Mouse (Mus musculus) stomach, embryonic 16.5 days (tissue): Measurements from ENCODE around the gene Sertad2. TPM values are rescaled to one million over a fixed set of nuclear protein-coding genes. Genes with fewer than 3 reads are reported as not detected.

Experiments
- ATAC-seq: fragments of 200-750 bp; cut with Nextera tagmentation; 2 replicates; pipeline ENCODE4 v1.8.0; 2017; ENCODE audit warnings: moderate number of reproducible peaks, moderate TSS enrichment; ENCODE audit not compliant: insufficient read depth, low FRiP score
- H3K27ac ChIP-seq: fragments of 300-500 bp; sonication (generic); 2 replicates; pipeline ENCODE4 v1.5.1; 2014; ENCODE audit warnings: low read length
- H3K27me3 ChIP-seq: fragments of 300-500 bp; sonication (generic); 2 replicates; pipeline ENCODE4 v1.6.1; 2014; ENCODE audit warnings: low read length, control low read depth, mixed read lengths; ENCODE audit not compliant: control insufficient read depth, insufficient read depth
- H3K36me3 ChIP-seq: fragments of 300-500 bp; sonication (generic); 2 replicates; pipeline ENCODE4 v1.6.1; 2014; ENCODE audit warnings: low read length; ENCODE audit not compliant: control insufficient read depth, insufficient read depth
- H3K4me1 ChIP-seq: fragments of 300-500 bp; sonication (generic); 2 replicates; pipeline ENCODE4 v1.6.1; 2014; ENCODE audit warnings: low read length, control low read depth, mixed read lengths; ENCODE audit not compliant: control insufficient read depth, insufficient read depth
- H3K4me2 ChIP-seq: fragments of 300-500 bp; sonication (generic); 2 replicates; pipeline ENCODE4 v1.6.1; 2014; ENCODE audit warnings: low read depth, low read length, mixed read lengths
- H3K4me3 ChIP-seq: fragments of 300-500 bp; sonication (generic); replicated peaks from 2 replicates; pipeline ENCODE4 v1.5.1; 2014; ENCODE audit warnings: mild to moderate bottlenecking, low read length
- H3K9ac ChIP-seq: fragments of 300-500 bp; sonication (generic); 2 replicates; pipeline ENCODE4 v1.6.1; 2014; ENCODE audit warnings: low read length
- H3K9me3 ChIP-seq: fragments of 300-500 bp; sonication (generic); replicated peaks from 2 replicates; pipeline ENCODE4 v1.6.1; 2016; ENCODE audit warnings: low read length, control low read depth; ENCODE audit not compliant: control insufficient read depth
- WGBS: fragments of 180-500 bp; shearing (Covaris S2); extraction: QIAGEN DNeasy Blood & Tissue Kit; methylation state at CpG from one replicate; pipeline ENCODE4 v1.1.7; 2014; 5-methylcytosine and 5-hydroxymethylcytosine counted together
- polyA plus RNA-seq: library from polyadenylated mRNA; unstranded; fragments of >200 nt; fragmentation: Nextera tagmentation; extraction: Ambion mirVana; gene quantifications from 2 replicates; pipeline ENCODE4 v1.2.1, GENCODE M21; 2015

The Sertad2 gene
- polyA plus RNA-seq, 1 experiment from 2014 or later, result 24.0 TPM

DNA sequence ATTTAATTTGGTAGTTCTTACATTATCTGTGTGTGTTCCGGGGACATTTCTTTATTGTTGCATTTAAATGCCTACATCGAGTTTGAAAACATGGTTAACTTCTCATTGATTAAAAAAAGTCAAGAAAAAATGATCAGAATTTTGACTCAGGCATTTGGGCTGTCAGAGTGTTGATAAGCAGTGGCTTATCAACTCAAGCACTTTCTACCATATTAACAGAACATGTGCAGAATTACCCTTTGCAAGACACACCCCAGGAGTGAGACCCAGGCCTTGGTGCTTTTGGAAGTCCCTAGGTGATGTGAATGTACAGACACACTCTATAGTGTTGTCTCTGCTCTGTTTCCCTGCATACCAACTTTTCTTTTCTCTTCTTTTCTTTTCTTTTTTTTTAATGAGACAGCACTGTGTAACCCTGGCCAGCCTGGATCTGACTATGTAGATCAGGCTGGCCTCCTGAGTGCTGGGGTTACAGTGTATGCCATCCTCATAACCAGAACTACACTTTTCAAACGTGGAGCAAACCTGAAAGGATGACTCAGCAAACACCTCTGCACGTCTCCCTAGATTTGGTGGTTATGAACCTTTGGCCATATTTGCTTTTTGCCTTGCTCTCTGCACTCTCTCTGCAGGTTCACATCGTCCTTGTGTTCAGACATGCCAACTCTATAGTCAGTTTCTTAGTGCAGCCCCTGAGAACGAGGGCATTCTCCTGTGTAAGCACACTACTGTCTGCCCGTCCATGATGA is 13.3 kb downstream of the Sertad2 start:
- no peaks in the 10 kb centered on the region for H3K27me3 ChIP-seq
- H3K4me1 ChIP-seq, result peaks cover 7% of the 10 kb centered on the region; the same call in 1 of the 2 replicates
- H3K9ac ChIP-seq, result no peak overlapping the region
- no peaks in the 10 kb centered on the region for H3K36me3 ChIP-seq
- H3K4me3 ChIP-seq, result no peak overlapping the region
- no peaks in the 10 kb centered on the region for H3K9me3 ChIP-seq
- WGBS, result 67% methylated on average over 7 of the region's 7 CpGs
- no peak overlapping the region for H3K4me2 ChIP-seq
- H3K27ac ChIP-seq, result no peak overlapping the region
- no peak for ATAC-seq

GRCm38 (mm10) chr11:20559236-20559950 is 16.3 kb downstream of the Sertad2 start:
- no peak for ATAC-seq
- peaks cover 14% of the 10 kb centered on the region for H3K4me1 ChIP-seq

DNA sequence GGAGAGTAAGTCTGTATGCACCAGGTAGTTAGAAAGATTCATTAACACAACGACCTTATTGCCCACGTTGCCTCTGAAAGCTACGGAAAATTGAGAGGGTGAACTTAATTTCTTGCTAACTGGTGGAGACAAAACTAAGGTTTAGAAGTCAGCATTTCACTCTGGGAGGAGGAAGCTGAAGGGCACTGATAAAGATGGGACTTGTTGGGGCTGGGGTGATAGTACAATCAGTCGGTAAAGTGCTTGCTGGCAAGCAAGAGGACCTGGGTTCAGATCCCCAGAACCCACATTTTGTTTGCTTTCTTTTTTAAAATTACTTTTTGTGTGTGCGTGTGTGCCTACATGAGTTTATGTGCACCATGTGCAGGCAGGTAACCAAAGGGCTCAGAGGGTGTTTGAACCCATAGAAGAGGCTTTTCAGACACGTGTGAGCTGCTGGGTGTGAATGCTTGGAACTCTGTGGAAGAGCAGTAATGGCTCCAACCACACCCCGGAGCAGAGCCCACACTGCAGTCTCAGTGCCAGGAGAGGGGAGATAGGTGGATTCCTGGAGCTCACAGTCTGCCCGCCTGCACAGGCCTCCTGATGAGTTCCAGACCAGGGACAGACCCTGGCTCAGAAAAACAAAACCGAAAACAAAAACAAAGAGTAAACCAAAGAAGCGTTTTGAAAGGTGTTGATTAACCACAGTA is 17.0 kb downstream of the Sertad2 start:
- no peak for ATAC-seq
- Histone ChIP-seq H3K9me3 (no peaks in the 10 kb centered on the region), H3K9ac (no peak overlapping the region), H3K27me3 (no peaks in the 10 kb centered on the region), H3K4me3 (no peak overlapping the region), H3K27ac (0 out of 2 replicates have a peak overlapping the region, but pooled peaks have one; percentile 9), H3K36me3 (no peaks in the 10 kb centered on the region), H3K4me2 (no peak overlapping the region), H3K4me1 (peaks cover 14% of the 10 kb centered on the region)
- 59% methylated on average over 10 of the region's 10 CpGs for WGBS

More at GRCm38 (mm10) chr11:20559236-20559950, 16.3 kb downstream of the Sertad2 start:
- H3K27me3 ChIP-seq, result no peaks in the 10 kb centered on the region
- 33% methylated on average over 11 of the region's 11 CpGs for WGBS
- no peak overlapping the region for H3K4me3 ChIP-seq
- 0 out of 2 replicates have a peak overlapping the region, but pooled peaks have one; percentile 9 for H3K27ac ChIP-seq
- H3K36me3 ChIP-seq, result no peaks in the 10 kb centered on the region
- H3K9me3 ChIP-seq, result no peaks in the 10 kb centered on the region
- H3K9ac ChIP-seq, result no peak overlapping the region
- H3K4me2 ChIP-seq, result no peak overlapping the region

- H3K9ac ChIP-seq, result peak overlapping the region; percentile 61
- H3K4me1 ChIP-seq, result peaks cover 14% of the 10 kb centered on the region
- H3K4me2 ChIP-seq, result peak overlapping the region; percentile 53
- H3K4me3 ChIP-seq, result peak overlapping the region; percentile 33
- WGBS, result 3% methylated on average over 13 of the region's 13 CpGs
- no peaks in the 10 kb centered on the region for H3K36me3 ChIP-seq
- no peaks in the 10 kb centered on the region for H3K27me3 ChIP-seq
- ATAC-seq, result peak; percentile 90
- no peaks in the 10 kb centered on the region for H3K9me3 ChIP-seq
- no peak overlapping the region for H3K27ac ChIP-seq
These were observed 18.4 kb downstream of the Sertad2 start for GRCm38 (mm10) chr11:20561323-20562002.

- H3K9ac ChIP-seq, result no peak overlapping the region
- 91% methylated on average over 4 of the region's 4 CpGs for WGBS
- H3K27ac ChIP-seq, result no peak overlapping the region
- H3K4me2 ChIP-seq, result no peak overlapping the region
- no peaks in the 10 kb centered on the region for H3K27me3 ChIP-seq
- no peak overlapping the region for H3K4me3 ChIP-seq
- no peak for ATAC-seq
- H3K36me3 ChIP-seq, result no peaks in the 10 kb centered on the region
- no peaks in the 10 kb centered on the region for H3K9me3 ChIP-seq
- peaks cover 13% of the 10 kb centered on the region for H3K4me1 ChIP-seq
These were observed 22.0 kb downstream of the Sertad2 start for GRCm38 (mm10) chr11:20565057-20565456.

- no peak for ATAC-seq
- Histone ChIP-seq H3K4me3 (no peak overlapping the region), H3K27ac (no peak overlapping the region), H3K4me1 (no peaks in the 10 kb centered on the region), H3K4me2 (no peak overlapping the region), H3K36me3 (no peaks in the 10 kb centered on the region), H3K9ac (no peak overlapping the region), H3K27me3 (no peaks in the 10 kb centered on the region), H3K9me3 (no peaks in the 10 kb centered on the region)
- WGBS, result 58% methylated on average over 5 of the region's 5 CpGs
These were observed 28.8 kb downstream of the Sertad2 start for GRCm38 (mm10) chr11:20571702-20572413.

DNA sequence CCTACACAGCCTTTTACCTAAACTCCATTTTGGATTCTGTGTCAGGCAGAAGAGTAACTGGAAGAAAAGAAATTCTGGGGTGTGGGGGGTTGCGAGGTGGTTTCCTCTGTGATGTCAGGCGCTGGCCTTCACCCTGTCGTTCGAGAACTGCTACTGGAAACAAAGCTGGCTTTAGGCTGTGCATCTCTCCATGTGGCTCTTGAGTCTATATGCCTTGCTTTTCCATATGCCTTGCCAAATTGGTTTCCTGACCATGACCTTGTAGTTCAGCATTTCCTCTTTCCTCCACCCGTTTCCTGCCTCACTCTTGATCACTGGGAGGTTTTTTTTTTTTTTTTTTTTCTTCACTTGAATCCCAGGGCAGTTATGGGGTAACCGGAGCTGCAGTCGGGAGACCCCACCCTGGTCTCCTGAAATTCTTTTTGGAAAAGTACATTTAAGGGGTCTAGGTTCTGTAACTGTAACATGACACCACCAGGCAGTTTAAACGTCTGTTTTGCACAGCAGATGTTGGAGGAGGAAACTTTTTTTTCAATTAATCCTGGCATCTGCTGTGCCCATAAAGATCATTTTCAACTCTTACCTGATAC is 33.1 kb downstream of the Sertad2 start:
- Histone ChIP-seq H3K4me2 (no peak overlapping the region), H3K9ac (no peak overlapping the region), H3K27ac (no peak overlapping the region), H3K36me3 (no peaks in the 10 kb centered on the region), H3K27me3 (no peaks in the 10 kb centered on the region), H3K4me3 (no peak overlapping the region), H3K4me1 (peaks cover 3% of the 10 kb centered on the region; the same call in 1 of the 2 replicates), H3K9me3 (no peaks in the 10 kb centered on the region)
- no peak for ATAC-seq
- 33% methylated on average over 8 of the region's 8 CpGs for WGBS

DNA sequence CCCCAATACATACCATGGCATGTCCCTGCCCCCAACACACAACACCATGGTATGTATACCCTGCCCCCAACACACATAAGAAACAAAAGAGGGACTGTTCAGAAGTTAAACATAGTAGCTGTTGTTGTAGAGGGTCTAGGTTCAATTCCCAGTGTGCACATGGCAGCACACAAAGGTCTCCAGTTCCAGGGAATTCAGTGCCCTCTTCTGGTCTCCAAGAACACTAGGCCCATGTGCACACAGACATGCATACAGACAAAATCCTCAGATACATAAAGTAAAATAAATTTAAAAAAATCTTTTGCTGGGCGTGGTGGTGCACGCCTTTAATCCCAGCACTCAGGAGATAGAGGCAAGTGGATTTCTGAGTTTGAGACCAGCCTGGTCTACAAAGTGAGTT is 39.7 kb downstream of the Sertad2 start:
- Histone ChIP-seq H3K27me3 (no peaks in the 10 kb centered on the region), H3K4me2 (no peak overlapping the region), H3K4me3 (no peak overlapping the region), H3K27ac (no peak overlapping the region), H3K4me1 (peaks cover 3% of the 10 kb centered on the region; the same call in 1 of the 2 replicates), H3K9ac (no peak overlapping the region), H3K9me3 (no peaks in the 10 kb centered on the region), H3K36me3 (no peaks in the 10 kb centered on the region)
- WGBS, result 89% methylated on average over 2 of the region's 2 CpGs
- ATAC-seq, result no peak
